Mouse (Mus musculus) myocyte (in vitro differentiated cells): ENCODE measurements around the gene Mab21l3.

ENCODE experiments used
- MAX ChIP-seq: IDR thresholded peaks from one replicate; pipeline ENCODE4 v1.6.1; 2011; ENCODE audit warnings: low read depth, mild to moderate bottlenecking, control low read depth
- POLR2A ChIP-seq: IDR thresholded peaks from one replicate; pipeline ENCODE4 v1.6.1; 2011; ENCODE audit warnings: low read depth, mild to moderate bottlenecking, control low read depth, moderate library complexity; ENCODE audit not compliant: insufficient read length
- POLR2AphosphoS2 ChIP-seq: IDR thresholded peaks from one replicate; pipeline ENCODE4 v1.6.1; 2011; ENCODE audit warnings: low read depth, control low read depth; ENCODE audit not compliant: insufficient read length
- TCF12 ChIP-seq: IDR thresholded peaks from one replicate; pipeline ENCODE4 v1.6.1; 2011; ENCODE audit warnings: mild to moderate bottlenecking, control low read depth; ENCODE audit not compliant: poor library complexity, insufficient read depth, severe bottlenecking
- TCF3 ChIP-seq: IDR thresholded peaks from one replicate; pipeline ENCODE4 v1.6.1; 2011; ENCODE audit warnings: low read depth, control low read depth; ENCODE audit not compliant: insufficient read length

DNA sequence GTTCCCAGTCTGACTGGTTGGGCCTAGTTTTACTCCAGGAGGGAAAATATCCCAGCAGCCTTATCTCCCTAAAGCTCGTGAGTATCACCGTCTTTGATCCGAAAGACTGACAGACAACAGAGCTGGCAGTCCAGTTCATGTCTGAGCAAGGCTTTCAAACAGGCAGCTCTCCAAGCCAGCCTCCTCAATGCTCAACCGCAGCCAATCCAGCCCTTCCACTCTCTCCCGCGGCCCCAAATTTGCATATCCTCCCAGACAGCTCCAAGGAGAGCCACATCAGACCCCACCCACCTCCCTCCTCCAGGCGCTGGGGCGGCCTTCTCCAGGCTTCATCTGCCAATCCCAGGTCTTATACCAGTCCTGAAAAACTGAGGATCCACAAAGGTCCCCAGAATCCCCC is 12.7 kb downstream of the Mab21l3 start:
- no peak for TF ChIP-seq POLR2A
- no peak for TF ChIP-seq MAX
- TF ChIP-seq TCF3, result no peak
- no peak for TF ChIP-seq TCF12
- TF ChIP-seq POLR2AphosphoS2, result no peak
